Mouse (Mus musculus) gastrocnemius, postnatal 36 days (tissue): ENCODE data around the gene Fgd5. TPM values are rescaled to one million over a fixed set of nuclear protein-coding genes. Genes with fewer than 3 reads are reported as not detected.
A peak's percentile ranks its signal among the peaks of the same experiment; 100 is the strongest.
"Not testable (repeated sequence)": the region's sequence is repeated elsewhere in the genome, so short reads cannot be mapped to it uniquely, and the experiment has no call there.

ENCODE experiments used
- DNase-seq, 2 experiments: peaks; one replicate each; pipeline ENCODE4 v3.0.0; 2022
- intact Hi-C: fragments of 180-260 bp; cut with DNase I; formaldehyde crosslinking; loops from one replicate; pipeline ENCODE4 v1.15.1; 2025
- long read RNA-seq, 2 experiments: library from polyadenylated mRNA; stranded (forward); transcript quantifications; one replicate each; pipeline ENCODE4 v2.0.0; 2021
- total RNA-seq, 2 experiments: library from RNA; stranded (reverse); gene quantifications; 2 replicates each; pipeline ENCODE4 v1.2.3; 2021

The Fgd5 gene
- total RNA-seq, result 10 to 100 TPM in 1 of 2 experiments, 1 to 10 TPM in 1; 6.8 to 10.3 TPM
- long read RNA-seq, experiment 1, full-length matches to known transcripts, result 1 of 5 reads
- long read RNA-seq, experiment 1, partial matches to known transcripts, result 4 of 5 reads
- long read RNA-seq, experiment 1, other reads (novel, unspliced or antisense), result 0 of 5 reads
- long read RNA-seq, experiment 2, partial matches to known transcripts, result 3 of 3 reads
- long read RNA-seq, experiment 2, other reads (novel, unspliced or antisense), result 0 of 3 reads

DNA sequence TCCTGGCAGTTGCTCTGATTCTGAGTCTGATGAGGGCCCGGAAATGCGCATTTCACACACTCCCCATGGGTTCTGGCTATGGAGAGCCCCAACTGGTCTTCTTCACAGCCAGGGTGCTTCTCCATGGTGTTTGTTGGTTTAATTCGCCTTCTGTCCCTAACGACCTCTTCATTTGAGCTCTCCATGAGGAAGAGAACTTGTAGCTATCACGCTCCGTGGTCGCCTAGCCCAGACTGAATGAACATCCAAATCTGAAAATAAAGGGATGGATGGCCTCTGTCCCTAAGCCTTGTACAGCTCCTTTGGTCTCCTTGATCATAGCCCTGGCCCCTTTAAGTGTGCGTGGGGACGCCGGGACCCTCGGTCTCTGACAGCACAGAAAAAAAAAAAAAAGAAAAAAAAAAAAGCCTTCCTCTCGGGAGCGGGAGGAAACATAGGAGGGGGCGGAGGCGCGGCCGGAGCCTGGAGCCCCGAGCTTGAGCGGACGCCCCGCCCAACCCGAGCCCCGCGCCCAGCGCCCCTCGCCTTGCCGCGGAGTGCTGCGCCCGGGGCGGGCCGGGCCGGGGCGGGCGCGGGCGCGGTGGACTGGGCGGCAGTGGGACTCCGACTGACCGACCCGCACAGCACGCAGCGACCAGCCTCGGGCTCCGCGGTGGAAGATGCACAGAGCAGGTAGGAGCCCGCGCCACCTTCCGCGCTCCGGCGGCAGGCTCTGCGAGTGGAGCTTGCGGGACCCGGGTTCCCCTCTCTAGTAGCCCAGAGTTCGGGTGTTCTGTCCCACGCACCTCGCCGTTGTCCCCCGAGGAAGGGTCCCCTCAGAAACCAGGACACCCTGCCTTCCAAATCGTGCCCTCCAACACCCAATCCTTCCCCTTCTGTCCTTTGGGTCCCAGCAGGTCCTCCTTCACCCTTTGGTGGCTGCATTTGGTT, at the start of gene Fgd5:
TSS of gene Fgd5 (plus strand) at position 508 of the 930 bp plus-strand sequence.
- intact Hi-C loops, result loop anchor here (5.0 kb wide), 1 partner anchor 76 kb away; the partner anchor contains the start of gene 4930590J08Rik
- peak; percentile 30 to 32 for DNase-seq

DNA sequence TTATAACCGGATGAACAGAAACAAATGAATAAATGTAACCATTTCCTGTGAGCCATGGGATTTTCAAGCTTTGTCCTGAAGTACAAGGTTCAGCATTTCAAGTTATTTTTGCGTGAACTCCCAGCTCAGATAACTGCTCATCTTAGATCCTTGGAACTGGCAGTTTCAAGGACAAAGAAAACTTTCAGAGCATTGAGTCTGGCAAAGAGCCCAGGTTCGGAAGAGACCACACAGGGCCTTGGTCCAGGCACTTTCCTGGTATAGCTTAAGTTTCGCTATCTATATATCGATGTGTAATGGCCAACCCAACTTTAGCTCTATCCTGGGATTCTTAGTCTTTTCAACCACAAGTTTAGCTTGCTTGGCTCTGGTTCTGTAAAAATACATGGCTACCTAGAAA, 47.4 kb upstream of the Fgd5 start:
- intact Hi-C loops, result no loop called here
- no peak for DNase-seq

DNA sequence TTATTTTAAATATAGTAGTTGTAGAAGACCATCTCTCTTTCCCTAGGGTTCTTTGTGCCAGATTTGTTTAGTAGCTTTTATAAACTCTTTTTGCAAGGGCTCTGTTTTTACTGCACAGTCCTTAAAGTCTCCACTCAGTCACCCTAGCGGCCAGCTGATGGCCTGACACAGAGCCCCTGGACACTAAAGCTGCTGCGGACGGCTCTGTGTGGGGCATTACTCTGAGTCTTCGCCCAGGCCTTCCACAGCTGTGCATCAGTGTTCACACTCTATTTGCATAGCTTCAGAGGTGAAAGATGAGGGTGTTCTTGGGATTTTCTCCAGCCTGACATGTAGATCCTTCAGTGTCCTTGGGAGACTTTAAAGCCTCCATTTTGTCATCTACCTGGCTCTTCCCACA, 40.2 kb upstream of the Fgd5 start:
- DNase-seq, result no peak

DNA sequence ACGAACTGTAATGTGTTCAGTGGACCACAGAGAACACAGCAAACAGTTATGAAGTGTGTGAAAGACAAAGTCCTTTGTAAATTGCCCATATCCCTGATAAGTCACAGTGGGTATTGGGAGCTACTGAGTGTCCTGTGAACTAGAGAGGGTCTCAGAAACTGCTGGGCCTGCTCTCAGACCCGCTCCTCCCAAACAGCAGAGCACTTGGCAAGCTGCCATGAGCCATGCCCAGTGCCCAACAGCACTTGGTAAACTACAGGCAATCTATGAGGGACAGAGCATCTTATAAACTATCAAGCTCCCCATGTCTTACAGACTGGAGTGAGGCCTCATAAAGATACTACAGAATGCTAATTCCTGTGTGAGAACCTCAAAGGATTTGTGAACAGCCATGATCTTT, 30.3 kb upstream of the Fgd5 start:
- DNase-seq, result no peak
- intact Hi-C loops, result no loop called here

More for the DNA sequence above, 40.2 kb upstream of the Fgd5 start:
- intact Hi-C loops, result no loop called here

DNA sequence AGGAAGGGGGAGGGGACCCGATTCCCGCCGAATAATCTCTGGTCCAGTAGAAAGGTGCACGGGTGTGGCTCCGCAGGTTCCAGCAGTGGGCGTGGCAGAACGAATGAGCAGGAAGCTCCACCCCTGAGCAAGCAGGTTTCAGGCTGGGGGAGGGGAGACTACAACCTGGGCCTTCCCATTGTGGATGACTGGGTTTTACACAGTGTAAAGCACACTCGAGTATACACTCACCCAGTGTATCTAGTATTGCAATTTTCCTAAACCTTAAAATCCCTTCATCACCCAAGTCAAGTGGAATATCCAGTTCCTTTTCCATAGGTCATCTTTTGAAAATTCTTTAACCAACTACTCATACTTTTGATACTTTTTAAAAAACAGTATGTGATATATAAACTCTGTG, 20.7 kb upstream of the Fgd5 start:
- DNase-seq, intact Hi-C loops: not testable (repeated sequence)

DNA sequence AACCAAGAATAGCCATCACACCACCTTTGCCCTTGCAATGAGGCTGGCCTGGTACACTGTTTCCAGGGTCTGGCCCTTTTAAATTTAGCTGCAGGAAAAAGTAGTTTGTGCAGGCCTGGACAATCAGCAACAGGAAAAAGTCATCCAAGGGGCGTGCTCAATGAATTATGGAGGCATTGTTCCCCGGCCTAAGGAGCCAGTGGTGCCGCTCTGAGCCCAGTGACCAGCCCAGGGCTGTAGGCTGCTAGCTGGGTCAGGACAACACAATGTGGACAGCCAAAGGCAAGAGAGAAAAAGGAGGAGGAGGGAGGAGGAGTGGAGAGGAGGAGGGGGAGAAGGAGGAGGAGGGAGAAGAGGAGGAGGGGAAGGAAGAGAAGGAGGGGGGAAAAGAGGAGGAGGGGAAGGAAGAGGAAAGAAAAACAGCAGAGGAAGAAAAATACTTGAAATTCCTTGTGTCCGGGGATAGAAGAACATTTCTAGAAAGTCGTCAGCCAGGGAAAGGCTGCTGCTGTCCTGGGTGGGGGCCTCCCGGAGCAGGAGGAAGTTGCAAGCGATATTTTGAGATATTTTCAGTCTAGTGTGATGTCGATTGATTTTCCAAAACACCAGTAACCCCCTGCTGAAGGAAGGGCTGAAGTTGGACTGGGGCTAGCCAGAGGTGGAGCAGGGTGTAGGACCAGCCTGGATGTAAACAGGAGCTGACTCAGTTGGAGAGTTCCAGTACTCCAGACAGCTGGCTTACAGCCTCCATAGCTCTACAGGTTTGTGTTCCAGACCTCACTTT, 18.5 kb upstream of the Fgd5 start:
- peak in 1 of 2 experiments; percentile 21 for DNase-seq
- intact Hi-C loops, result no loop called here

DNA sequence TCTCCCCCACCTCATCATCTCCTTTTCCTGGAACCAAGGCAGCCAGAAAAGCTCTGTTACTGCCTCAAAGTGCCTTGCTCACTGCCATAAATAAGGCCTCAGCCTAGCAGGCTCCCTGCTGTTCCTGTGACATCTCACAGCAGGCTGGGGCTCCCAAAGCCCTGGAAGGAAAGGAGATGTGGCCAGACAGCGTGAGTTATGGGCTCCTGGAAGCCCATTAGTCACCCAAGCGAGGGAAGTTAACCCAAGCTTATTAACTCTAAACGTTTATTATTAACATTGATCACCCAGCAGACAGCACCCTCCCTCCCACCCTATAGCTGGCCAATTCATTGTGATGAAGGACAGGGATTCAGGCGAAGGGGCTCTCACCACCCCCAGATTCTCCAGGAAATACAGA, 15.2 kb upstream of the Fgd5 start:
- intact Hi-C loops, result no loop called here

DNA sequence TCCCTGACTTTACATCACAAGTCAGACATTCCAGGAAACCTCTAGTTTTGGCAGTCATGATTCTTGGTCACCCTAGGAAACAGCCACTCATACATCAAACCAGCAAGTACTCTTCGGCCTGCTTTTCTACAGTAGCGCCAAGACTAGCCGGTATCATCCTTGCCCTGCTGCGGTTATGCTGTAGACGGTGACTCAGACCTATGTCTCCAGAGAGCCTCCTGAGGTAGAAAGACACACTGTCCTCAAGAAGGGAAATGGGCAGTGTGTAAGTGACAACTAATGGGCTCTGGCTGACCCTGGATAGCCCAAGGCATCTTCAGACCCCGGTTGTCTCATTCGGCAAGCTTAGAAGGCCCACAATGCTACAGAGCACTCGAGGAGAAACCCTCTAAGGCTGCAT, 13.6 kb upstream of the Fgd5 start:
- intact Hi-C loops, result no loop called here
- DNase-seq, result no peak

More for the DNA sequence above, 15.2 kb upstream of the Fgd5 start:
- no peak for DNase-seq

DNA sequence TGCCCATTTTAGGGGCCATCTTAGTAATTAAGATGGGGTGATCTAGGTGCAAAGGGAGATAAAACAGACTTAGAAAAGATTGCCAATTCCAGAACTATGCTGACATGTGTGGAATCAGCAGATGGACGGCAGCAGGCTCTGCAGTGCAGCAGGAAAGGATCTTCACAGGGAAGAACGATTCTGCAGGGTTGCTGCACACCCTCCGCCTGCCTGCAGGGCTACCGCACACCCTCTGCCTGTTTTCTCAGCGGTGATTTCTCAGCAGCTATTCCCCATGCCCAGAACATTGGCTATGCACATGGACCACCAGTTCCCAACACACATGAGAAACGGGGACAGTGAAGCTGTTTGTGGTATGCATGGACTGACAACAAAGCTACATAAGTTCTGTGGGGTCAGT, 12.7 kb upstream of the Fgd5 start:
- no peak for DNase-seq
- intact Hi-C loops, result no loop called here

DNA sequence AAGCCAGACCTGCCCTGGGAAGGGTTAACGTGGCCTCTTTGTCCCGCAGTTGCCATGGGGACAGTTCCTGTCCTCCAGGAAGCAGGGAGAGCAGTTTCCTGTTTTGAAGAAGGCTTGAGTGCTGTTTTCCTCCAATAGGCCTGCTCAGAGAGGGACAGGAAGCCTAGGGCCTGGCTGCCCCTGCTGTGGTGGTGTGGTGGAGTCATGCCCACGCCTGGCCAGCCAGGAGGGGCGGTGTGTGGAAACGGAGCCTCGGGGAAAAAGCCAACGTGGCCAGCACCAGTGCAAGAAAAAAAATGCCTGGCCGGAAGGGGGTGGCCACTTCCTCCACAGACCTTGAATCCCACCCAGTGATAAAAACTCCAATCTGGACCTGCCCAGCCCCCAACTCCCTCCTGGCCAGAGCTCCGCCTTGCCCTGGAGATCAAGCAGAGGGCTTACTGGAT, 6.5 kb upstream of the Fgd5 start:
- intact Hi-C loops, result no loop called here
- peak; percentile 40 to 53 for DNase-seq

DNA sequence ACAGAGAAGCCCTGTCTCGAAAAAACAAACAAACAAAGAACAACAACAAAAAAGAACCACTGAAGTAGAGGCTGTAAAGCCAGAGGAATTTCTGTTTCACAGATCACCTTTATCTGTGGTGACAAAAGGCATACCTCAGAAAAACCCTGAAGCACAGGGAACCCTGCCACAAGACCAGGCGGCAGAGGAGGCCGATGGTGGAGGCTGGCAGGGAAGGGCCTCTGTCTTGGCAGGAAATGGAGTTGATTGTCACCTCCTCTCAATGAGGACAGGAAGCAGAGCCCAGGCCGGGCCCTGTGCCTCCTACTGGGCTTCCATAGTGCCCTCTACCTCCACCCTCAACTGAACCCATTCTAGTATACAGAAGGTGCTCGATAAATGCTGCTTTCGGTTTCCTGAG, 4.7 kb upstream of the Fgd5 start:
- intact Hi-C loops, result no loop called here

DNA sequence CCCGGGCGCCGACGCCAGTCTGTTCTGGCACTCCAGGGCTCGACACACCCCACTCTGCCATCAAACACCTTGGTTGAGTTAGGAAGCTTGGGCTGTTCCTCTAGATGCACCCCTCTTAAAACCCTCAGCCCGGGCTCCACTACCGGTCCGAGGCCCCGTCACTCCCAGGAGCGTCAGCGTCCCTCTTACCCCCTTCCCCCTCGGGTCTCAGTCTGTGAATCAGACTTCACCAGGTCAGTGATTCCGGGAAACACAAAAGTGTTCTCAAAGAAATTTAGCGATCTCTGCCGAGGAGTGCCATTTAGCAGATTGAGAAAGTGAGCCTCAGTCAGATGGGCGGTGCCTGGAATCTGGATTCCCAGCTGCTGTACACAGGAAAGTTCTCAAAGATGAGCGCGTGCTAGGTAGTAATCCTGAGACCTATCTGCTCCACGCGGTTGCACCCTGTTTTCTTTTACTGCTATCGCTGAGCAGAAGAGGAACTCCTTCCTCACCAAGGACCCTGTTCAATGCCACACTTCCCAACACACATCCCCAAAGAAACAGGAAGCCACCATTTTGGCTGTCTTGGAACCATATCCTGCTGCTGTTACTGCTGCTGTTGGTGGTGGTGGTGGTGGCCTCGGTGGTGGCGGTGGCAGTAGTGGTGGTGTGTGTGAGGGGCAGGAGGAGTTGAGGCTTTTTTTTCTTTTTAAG, 771 bp downstream of the Fgd5 start:
- intact Hi-C loops, result loop anchor here (5.0 kb wide), 1 partner anchor 77 kb away; the partner anchor contains the start of gene 4930590J08Rik
- DNase-seq, result no peak

More for the DNA sequence above, 4.7 kb upstream of the Fgd5 start:
- DNase-seq, result no peak

DNA sequence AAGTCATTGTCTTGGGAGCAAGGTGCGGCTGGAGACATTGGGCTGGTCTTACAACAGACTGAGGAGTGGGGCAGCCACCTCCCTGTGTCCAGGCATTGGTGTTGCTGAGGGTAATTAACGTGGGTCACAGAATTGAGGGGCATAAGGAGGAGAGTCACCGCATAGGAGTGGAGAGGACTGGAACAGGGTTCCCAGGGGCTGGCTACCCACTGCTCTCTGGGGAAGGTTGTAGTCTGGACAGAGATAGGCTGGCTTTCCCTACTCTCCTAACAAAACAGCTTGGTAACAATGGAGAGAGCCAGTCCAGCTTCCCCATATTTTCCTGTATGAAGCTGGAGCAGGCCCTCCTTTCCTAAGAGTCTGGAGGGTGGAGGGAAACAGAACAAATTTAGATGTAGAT, 1.3 kb downstream of the Fgd5 start:
- no peak for DNase-seq
- intact Hi-C loops, result loop anchor here (5.0 kb wide), 1 partner anchor 87 kb away; no protein-coding TSS in a partner anchor

DNA sequence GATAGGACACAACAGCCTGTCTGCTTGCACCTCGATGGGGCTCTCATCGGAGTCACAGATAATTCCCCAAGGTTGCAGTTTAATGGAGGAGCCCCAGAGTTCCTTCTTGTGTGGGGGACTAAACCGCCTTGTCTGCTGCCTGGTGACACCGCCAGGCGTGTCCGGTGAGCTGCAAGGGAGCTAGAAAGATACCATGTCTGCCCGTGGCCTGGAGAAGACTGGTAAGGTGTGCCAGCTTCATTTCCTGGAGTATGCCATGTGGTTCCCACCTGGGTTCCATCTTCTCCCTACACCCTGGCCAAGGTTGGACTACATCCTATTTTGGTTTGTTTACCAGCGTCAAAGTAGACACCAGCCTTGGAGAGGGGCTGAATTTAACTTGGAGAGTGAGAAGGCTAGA, 11.4 kb downstream of the Fgd5 start:
- no peak for DNase-seq
- intact Hi-C loops, result no loop called here

DNA sequence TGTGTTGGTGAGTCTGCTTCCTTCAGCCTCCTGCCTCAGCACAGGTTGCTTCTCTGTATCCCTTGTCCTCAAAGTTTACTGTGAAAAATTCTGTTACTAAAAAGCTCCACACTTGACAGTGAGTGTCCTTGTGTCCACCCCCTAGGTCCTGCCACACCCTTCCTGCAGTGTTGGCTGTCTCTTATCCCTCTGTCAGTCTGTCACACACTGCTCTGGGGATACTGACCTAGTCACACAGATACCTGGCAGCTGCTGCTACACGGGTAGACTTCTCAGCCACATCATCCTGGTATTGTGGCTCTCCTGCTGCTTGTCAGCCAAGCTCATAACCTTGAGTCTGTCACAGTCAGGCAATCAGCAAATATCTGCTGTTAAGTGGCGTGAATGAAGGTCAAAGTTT, 14.1 kb downstream of the Fgd5 start:
- DNase-seq, result no peak
- intact Hi-C loops, result no loop called here

DNA sequence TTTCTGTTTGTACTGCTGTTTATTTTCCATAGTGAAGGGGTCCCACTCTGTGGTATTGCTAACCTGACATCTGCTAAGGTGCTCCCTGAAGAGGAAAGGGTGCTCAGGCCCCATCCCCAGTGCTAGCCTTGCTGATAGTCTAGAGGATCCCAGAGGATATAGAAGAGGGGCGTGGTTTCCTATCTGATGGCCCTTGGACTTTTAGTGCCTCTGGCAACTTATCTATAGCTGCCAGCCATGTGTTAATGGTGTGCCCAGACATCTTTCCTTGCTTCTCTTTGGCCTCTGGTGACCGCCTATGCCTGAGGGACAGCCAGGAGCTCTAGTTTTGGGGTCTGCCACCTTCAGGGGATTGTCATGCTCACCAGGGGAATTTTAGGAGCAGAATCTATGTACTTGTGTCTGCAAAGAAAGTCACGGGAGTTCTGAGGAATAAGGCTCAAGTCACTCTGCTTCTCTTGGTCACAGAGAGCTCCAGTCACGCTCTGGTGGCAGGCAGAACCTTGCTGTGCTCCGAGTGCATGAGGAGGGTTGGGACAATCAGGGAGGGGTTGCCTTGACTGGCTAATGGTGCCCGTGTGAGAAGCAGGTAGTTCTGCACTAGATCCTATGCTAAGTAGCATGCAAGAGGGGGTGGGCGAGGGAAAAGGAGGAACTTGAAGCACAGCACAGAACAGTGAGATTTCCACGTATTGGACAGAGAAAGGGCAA, 15.3 kb downstream of the Fgd5 start:
- intact Hi-C loops, result no loop called here
- no peak for DNase-seq

DNA sequence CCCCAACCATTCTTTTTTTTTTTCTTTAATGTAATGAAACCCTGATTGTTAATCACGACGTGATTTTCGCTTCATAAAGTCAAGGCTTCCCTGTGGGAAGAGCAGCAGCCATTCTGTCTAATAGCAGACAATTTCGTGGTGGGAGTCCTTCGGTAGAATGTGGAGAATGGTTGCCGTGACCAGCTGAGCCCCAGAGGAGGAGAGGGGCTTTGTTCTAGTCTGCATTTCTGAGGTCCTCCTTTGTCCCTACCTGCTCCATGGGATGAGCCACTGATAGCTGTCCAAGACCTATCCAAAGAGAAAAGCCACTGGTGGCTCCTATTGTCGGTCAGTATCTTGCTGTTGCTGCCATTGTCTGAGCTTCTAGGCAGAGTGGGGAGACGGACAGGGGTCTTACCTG, 17.4 kb downstream of the Fgd5 start:
- intact Hi-C loops, result no loop called here
- DNase-seq, result no peak

DNA sequence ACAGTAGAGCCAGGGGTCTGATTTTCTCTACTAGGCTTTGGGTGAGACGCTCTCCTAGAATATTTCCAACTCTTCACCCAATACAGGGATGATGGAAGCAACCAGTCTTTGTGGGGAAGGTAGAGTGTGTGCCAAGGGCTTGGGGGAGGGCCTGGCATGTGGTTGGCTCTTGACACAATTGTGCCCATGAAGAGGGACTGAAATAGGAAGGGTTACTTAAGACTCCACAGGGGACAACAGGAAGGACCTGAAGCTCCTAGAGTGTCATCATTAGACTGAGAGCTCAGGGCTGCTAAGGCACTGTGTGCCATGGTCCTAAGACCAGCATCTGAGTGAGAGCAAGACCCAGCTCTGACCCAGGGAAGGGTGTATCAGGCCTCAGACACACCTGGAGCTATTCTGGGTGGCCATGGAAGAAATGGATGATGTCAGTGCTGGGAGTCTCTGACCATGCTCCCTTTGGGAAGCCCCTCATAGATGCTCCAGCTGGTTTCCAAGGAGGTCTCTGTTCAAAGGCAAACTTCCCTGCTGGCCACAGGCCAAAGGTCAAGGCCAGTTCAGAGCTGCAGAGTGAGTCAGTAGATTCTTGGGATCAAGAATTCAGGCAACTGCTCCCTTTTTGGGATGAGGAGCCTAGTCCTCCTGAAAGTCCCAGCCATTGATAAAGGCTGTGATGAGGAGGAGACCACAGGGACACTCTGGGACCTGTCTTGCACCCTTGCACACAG, 24.0 kb downstream of the Fgd5 start:
- no peak for DNase-seq
- intact Hi-C loops, result no loop called here

DNA sequence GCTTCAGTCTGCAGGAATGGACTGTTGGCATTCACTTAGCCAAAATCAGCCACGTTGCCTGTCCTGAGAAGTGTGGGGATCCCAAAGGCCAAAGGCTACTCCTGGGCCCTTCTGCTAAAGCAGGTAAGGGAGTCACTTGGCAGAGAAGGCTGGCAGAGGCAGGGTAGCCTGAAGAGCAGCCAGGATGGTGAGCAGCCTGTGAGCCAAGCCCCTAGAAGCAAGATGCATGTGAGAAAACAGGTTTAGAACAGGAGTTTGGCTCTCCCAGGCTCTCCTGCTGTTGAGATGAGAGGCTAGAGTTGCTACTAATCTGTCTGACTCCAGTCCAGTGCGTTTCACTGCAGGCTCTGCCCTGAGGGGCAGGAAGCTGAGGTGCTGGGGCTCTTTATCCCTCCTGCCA, 25.0 kb downstream of the Fgd5 start:
- DNase-seq, result no peak
- intact Hi-C loops, result no loop called here
